Mouse (Mus musculus): ENCODE data around the gene Gli1. TPM values are rescaled to one million over a fixed set of nuclear protein-coding genes. Genes with fewer than 3 reads are reported as not detected.

The Gli1 gene
- total and polyA plus RNA-seq, 3 experiments: 0.10 to 0.42 TPM; not detected in 1

GRCm38 (mm10) chr10:127291881-127292638 is 49.7 kb downstream of the Gli1 start:
- in situ Hi-C loops (cut with MboI; ENCODE audit: low pct_ligation_motif_present, low pct_unique_long_range_greater_than_20kb, low sequenced_read_pairs): no loop called here
- H3K27me3 ChIP-seq (replicated peaks): no peaks in the 10 kb centered on the region
- peak overlapping the region; percentile 90 for H3K4me2 ChIP-seq (ENCODE audit: insufficient read depth, low read depth, poor library complexity, severe bottlenecking)
- peak overlapping the region; percentile 97 for H3K9ac ChIP-seq (ENCODE audit: insufficient read depth, low read depth)
- peaks cover 49 to 59% of the 10 kb centered on the region in 2 experiments for H3K36me3 ChIP-seq (replicated peaks in 1 of 2; ENCODE audit: control insufficient read depth in 1 of 2, insufficient read depth in 1 of 2, low read length in 1 of 2)
- no peak for DNase-seq (ENCODE audit: extremely low read depth)
- peaks cover 13 to 49% of the 10 kb centered on the region in 2 experiments for H3K4me1 ChIP-seq (ENCODE audit: control insufficient read depth in 1 of 2, insufficient read depth in 2 of 2)
- H3K4me3 ChIP-seq (replicated peaks in 1 of 3; ENCODE audit: low read depth in 2 of 3, low read length in 2 of 3, poor library complexity in 1 of 3): peak overlapping the region; percentile 72 to 98 (median 79)
- H3K79me2 ChIP-seq (replicated peaks; ENCODE audit: control insufficient read depth, extremely low read depth, insufficient read depth, poor library complexity, severe bottlenecking): peaks cover 47% of the 10 kb centered on the region
- dilution Hi-C loops (cut with MboI; ENCODE audit: extremely low pct_ligation_motif_present, extremely low pct_unique_long_range_greater_than_20kb, low sequenced_read_pairs): no loop called here
- no peak; the same call in 1 of the 2 replicates for TF ChIP-seq POLR2A (IDR thresholded peaks at IDR 0.05; ENCODE audit: low read depth, low read length)
- no peak for TF ChIP-seq ZNF384 (IDR thresholded peaks at IDR 0.05; ENCODE audit: low read depth, low read length)
- no peak for TF ChIP-seq NELFE (IDR thresholded peaks at IDR 0.05; ENCODE audit: low read depth, low read length)
- no peak for TF ChIP-seq POLR2AphosphoS2 (IDR thresholded peaks at IDR 0.05; ENCODE audit: low read depth, low read length)
- no peak for TF ChIP-seq ETS1 (conservative IDR thresholded peaks at IDR 0.05; ENCODE audit: low read depth, low read length)
- no peak for TF ChIP-seq ZMIZ1 (IDR thresholded peaks at IDR 0.05; ENCODE audit: low read depth, low read length)
- TF ChIP-seq ELF1 (IDR thresholded peaks at IDR 0.05; ENCODE audit: low read depth, low read length): no peak
- TF ChIP-seq SMC3 (IDR thresholded peaks at IDR 0.05; ENCODE audit: low read depth, low read length): no peak
- TF ChIP-seq JUN (IDR thresholded peaks at IDR 0.05; ENCODE audit: insufficient read depth, low read depth, low read length): no peak
- no peak for TF ChIP-seq NRF1 (IDR thresholded peaks at IDR 0.05; ENCODE audit: low read depth, low read length)
- TF ChIP-seq MAX (IDR thresholded peaks at IDR 0.05; ENCODE audit: low read length): no peak
- TF ChIP-seq GABPA (IDR thresholded peaks at IDR 0.05; ENCODE audit: insufficient replicate concordance, low read depth, low read length): no peak
- no peak for TF ChIP-seq MEF2A (IDR thresholded peaks at IDR 0.05; ENCODE audit: borderline replicate concordance, low read depth, low read length)
- TF ChIP-seq TCF12 (IDR thresholded peaks at IDR 0.05; ENCODE audit: low read depth, low read length): no peak
- H3K9me3 ChIP-seq (replicated peaks; ENCODE audit: low read length): no peaks in the 10 kb centered on the region
- H3K27ac ChIP-seq (ENCODE audit: insufficient read depth, low read depth): peak overlapping the region; percentile 96; the same call in 1 of the 2 replicates

DNA sequence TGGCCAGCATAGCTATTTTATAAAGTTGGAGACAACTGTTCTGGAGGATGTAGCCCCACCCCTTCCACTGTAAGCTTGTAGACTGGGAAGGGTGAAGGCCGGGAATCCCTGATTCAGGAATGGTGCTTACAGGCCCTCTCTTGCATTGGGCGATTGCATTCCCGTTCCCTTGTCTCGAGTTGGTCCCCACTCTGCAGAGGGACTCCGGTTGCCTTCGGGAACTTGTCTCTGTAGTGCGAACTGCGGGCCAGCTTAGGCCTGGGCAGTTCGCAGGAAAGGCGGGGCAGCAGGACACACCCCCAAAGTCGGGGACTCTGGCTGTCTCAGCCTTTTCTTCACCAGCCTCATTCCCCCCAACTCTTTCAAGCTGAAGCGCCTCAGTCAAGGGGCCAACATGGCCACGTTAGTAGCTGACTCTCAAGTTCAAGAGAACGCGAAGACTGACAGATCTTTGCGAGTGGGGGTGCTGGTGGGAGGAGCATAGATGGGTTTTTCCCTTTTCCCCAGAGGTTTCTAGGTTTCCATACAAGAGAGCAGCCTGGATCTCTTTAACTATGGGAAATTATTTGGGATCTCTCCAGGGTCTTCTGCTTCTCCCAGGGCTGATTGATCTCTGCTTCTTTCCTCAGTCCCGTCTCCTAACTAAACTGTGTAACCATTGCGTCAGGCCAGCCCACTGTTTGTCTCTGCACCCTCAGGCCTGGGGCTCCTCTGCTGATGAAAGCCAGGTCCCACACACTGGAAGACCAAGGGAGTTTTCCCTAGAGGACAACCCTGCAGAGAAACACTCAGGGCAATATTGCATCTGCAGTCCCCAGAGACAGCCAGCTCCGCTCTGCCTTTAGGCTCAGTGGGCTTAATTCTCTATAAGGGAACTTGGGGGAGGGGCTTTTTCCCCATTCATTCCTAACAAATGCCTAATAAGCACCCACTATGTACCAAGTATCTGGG is 50.6 kb downstream of the Gli1 start:
- Histone ChIP-seq H3K27me3 (replicated peaks) (no peaks in the 10 kb centered on the region), H3K27ac (ENCODE audit: insufficient read depth, low read depth) (peak overlapping the region; percentile 96), H3K4me1 (ENCODE audit: control insufficient read depth in 1 of 2, insufficient read depth in 2 of 2) (peaks cover 20 to 52% of the 10 kb centered on the region in 2 experiments), H3K9ac (ENCODE audit: insufficient read depth, low read depth) (peak overlapping the region; percentile 97), H3K36me3 (replicated peaks in 1 of 2; ENCODE audit: control insufficient read depth in 1 of 2, insufficient read depth in 1 of 2, low read length in 1 of 2) (peaks cover 51 to 60% of the 10 kb centered on the region in 2 experiments), H3K4me2 (ENCODE audit: insufficient read depth, low read depth, poor library complexity, severe bottlenecking) (peak overlapping the region; percentile 90; the same call in 1 of the 2 replicates), H3K4me3 (replicated peaks in 1 of 3; ENCODE audit: low read depth in 2 of 3, low read length in 2 of 3, poor library complexity in 1 of 3) (peak overlapping the region; percentile 72 to 98 (median 79)), H3K9me3 (replicated peaks; ENCODE audit: low read length) (no peaks in the 10 kb centered on the region), H3K79me2 (replicated peaks; ENCODE audit: control insufficient read depth, extremely low read depth, insufficient read depth, poor library complexity, severe bottlenecking) (peaks cover 53% of the 10 kb centered on the region)
- 0 out of 2 replicates have a peak, but pooled peaks have one; percentile 40 for TF ChIP-seq RCOR1 (conservative IDR thresholded peaks at IDR 0.05; ENCODE audit: low read depth, low read length)
- TF ChIP-seq IRF4 (IDR thresholded peaks at IDR 0.05; ENCODE audit: low read depth, low read length): peak; percentile 25; the same call in 1 of the 2 replicates
- TF ChIP-seq ZNF384 (IDR thresholded peaks at IDR 0.05; ENCODE audit: low read depth, low read length): no peak
- no peak; the same call in 1 of the 2 replicates for TF ChIP-seq MAZ (IDR thresholded peaks at IDR 0.05; ENCODE audit: low read depth, low read length)
- TF ChIP-seq ETS1 (conservative IDR thresholded peaks at IDR 0.05; ENCODE audit: low read depth, low read length): peak; percentile 32
- TF ChIP-seq CHD1 (IDR thresholded peaks at IDR 0.05; ENCODE audit: low read depth, low read length): no peak
- TF ChIP-seq NELFE (IDR thresholded peaks at IDR 0.05; ENCODE audit: low read depth, low read length): no peak; the same call in 1 of the 2 replicates
- TF ChIP-seq JUND (conservative IDR thresholded peaks at IDR 0.05; ENCODE audit: low read depth, low read length): no peak
- no peak; the same call in 1 of the 2 replicates for TF ChIP-seq POLR2A (IDR thresholded peaks at IDR 0.05; ENCODE audit: low read depth, low read length)
- TF ChIP-seq CHD2 (IDR thresholded peaks at IDR 0.05; ENCODE audit: low read length): 0 out of 2 replicates have a peak, but pooled peaks have one; percentile 25
- peak; percentile 78; the same call in 1 of the 2 replicates for TF ChIP-seq SIN3A (IDR thresholded peaks at IDR 0.05; ENCODE audit: low read length)
- peak; percentile 31; the same call in 1 of the 2 replicates for TF ChIP-seq POLR2AphosphoS2 (IDR thresholded peaks at IDR 0.05; ENCODE audit: low read depth, low read length)
- 0 out of 2 replicates have a peak, but pooled peaks have one; percentile 15 for TF ChIP-seq MYC (IDR thresholded peaks at IDR 0.05; ENCODE audit: low read depth, low read length)
- TF ChIP-seq UBTF (IDR thresholded peaks at IDR 0.05; ENCODE audit: low read depth, low read length): no peak
- TF ChIP-seq BHLHE40 (IDR thresholded peaks at IDR 0.05; ENCODE audit: low read depth, low read length): 0 out of 2 replicates have a peak, but pooled peaks have one; percentile 12
- 0 out of 2 replicates have a peak, but pooled peaks have one; percentile 9 for TF ChIP-seq EP300 (IDR thresholded peaks at IDR 0.05; ENCODE audit: low read length)
- peak; percentile 56; the same call in 1 of the 2 replicates for TF ChIP-seq MXI1 (IDR thresholded peaks at IDR 0.05; ENCODE audit: low read depth, low read length)
- TF ChIP-seq NRF1 (IDR thresholded peaks at IDR 0.05; ENCODE audit: low read depth, low read length): no peak
- TF ChIP-seq SMC3 (IDR thresholded peaks at IDR 0.05; ENCODE audit: low read depth, low read length): peak; percentile 1; the same call in 1 of the 2 replicates
- peak; percentile 65 for DNase-seq (ENCODE audit: extremely low read depth)
- dilution Hi-C loops (cut with MboI; ENCODE audit: extremely low pct_ligation_motif_present, extremely low pct_unique_long_range_greater_than_20kb, low sequenced_read_pairs): no loop called here
- in situ Hi-C loops (cut with MboI; ENCODE audit: low pct_ligation_motif_present, low pct_unique_long_range_greater_than_20kb, low sequenced_read_pairs): no loop called here
